Mouse (Mus musculus) brain, embryonic 14.5 days (tissue): ENCODE measurements at regions not wholly inside any gene's neighbourhood (a gene's known extent, or its start where the extent isn't known, plus 50 kb on each side); places are given as distances from the start of the nearest gene placed in this dataset.

Experiments used
- DNase-seq: peaks from one replicate; pipeline ENCODE4 v3.0.0-alpha.2; 2011; ENCODE audit warnings: low read depth
- CTCF ChIP-seq: fragments of 200-500 bp; IDR thresholded peaks from 2 replicates; pipeline ENCODE4 v1.5.1; 2012; ENCODE audit warnings: inconsistent platforms, mild to moderate bottlenecking, moderate library complexity, borderline replicate concordance; ENCODE audit not compliant: insufficient read depth, insufficient read length; ENCODE audit errors: extremely low read depth
- POLR2A ChIP-seq: fragments of 200-500 bp; IDR thresholded peaks from 2 replicates; pipeline ENCODE4 v1.6.1; 2012; ENCODE audit warnings: mild to moderate bottlenecking, inconsistent platforms, borderline replicate concordance; ENCODE audit not compliant: poor library complexity, insufficient read depth, insufficient read length, severe bottlenecking; ENCODE audit errors: extremely low read depth

DNA sequence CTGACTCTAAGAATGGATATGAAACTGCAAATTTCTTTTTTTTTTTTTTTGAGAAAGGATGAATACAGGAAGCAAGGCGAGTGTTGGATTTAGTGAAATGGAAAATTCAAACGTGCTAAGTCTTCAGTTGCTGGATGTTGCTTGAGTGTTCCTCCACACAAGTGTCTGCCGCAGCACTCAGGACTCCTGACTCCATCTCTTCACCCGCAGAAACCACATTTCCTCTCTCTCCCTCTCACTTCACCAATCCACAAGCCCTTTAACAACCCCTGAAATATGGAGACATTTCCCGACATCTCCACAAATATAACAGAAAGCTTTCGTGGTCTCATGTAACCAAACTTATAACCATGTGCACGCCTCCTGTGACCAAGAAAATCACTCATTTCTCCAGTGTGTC is 249.7 kb upstream of the Erbb4 start:
- no peak for DNase-seq
- TF ChIP-seq CTCF (no peak), POLR2A (no peak)

DNA sequence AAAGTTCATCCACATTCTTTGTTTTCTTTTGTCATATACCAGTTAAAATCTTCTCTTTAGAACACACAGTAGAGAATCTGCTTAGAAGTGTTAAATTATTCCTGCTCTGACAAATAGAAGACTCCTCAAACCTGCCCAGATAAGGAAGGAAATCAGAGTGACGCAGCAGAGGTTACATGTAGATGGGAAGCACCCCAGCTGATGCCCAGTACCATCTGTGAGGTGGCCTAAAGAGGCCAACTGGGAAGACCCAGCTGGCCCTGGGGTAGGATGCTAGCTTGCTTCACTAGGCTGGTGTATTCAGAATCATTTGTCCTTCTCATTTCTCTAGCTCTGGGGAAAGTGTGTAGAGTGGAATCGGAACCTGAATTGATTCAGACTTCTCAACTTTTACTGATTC is 242.6 kb upstream of the Erbb4 start:
- no peak for DNase-seq
- TF ChIP-seq POLR2A (no peak), CTCF (no peak)

DNA sequence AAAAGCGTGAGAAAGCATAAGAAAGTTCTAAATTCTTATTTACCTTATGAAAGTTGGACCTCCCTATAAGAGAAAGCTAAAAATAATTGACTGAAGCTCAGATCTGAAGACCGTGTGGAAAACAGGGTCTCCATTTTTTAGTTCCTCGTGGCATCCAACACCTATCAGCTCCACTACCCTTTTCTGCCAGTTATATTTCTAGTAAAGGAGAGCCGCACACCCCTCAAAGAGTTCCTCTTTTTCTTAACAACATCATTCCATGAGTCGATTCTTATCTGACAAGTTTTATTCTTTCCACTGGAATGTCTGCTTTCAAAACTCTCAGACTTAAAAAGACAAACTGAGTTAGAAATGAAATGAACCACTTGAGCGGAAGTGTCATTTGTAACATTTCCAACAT is 242.0 kb upstream of the Erbb4 start:
- DNase-seq, result no peak
- no peak for TF ChIP-seq CTCF
- TF ChIP-seq POLR2A, result no peak

DNA sequence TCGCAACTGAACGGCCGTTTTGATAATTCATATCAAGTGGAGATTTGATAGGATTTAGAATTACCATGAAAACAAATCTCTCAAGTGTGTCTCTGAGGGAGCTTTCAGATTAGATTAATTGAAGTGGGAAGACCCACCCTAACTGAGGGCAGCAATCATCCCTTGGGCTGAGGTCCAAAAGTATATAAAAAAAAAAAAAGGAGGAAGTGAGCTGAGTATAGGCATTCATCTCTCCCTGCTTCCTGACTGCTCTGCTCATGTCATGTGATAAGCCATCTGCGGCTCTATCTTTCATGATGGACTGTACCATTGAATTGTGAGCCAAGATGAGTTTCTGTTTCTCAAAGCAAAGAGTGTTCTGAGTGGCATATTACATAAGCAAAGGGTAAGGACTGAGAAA is 234.2 kb upstream of the Erbb4 start:
- no peak for DNase-seq
- TF ChIP-seq CTCF (no peak), POLR2A (no peak)

DNA sequence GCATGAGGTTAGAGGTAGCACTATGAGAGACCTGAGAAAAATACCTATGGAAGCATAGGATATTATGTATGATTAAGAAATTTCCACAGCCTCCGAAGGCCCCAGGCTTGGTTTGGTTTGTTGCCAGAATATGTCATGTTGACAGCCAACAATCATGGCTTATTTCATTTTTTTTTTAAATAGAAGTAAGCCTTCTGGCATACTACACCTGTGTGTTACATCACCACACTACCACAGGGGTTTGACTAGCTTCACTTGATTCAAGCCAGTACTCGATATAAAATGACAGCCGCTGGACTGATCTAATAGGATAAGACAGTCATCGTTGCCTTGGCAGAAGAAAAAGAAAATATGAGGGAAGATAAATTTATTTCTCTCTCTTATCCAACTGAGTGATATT is 232.6 kb upstream of the Erbb4 start:
- no peak for DNase-seq
- TF ChIP-seq CTCF (no peak), POLR2A (no peak)

DNA sequence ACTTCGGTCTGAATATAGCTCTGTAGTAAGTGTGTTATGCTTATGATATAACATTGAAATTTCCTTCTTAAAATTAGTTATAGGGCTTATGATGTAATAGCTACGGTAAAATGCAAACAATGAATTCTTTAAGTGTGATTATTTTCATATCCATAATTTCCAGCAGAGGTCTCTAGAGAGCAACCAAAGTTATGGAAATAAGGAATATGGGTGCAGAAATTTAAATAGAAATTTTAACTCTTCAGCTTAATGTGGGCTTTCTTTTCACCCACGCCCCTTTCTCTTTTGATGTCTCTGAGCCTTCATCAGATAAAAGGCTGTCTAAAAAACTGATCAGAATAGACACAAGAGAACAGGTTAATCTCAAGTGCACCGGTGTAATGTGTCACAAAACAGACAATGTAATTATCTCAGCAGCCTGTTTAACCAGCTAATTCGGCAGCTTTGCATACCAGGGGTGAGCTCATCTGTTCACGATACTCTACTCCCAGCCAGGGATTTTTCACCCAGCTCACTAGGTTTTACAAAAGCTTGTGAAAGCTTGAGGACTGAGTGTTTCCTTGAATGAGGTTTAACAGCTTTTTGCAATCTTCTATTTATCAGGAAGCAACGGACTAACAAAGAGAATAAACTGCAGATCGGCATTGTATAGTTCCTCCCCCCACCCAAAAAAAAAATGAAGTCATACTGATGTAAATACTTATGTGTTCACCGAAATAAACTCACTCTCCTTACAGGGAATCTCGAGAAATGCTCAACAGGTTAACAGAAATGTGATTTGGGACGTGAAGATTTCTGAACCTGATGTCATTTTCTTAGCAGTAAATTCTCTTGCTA is 223.8 kb upstream of the Erbb4 start:
- DNase-seq, result peak; percentile 65
- TF ChIP-seq POLR2A, result no peak
- no peak for TF ChIP-seq CTCF

DNA sequence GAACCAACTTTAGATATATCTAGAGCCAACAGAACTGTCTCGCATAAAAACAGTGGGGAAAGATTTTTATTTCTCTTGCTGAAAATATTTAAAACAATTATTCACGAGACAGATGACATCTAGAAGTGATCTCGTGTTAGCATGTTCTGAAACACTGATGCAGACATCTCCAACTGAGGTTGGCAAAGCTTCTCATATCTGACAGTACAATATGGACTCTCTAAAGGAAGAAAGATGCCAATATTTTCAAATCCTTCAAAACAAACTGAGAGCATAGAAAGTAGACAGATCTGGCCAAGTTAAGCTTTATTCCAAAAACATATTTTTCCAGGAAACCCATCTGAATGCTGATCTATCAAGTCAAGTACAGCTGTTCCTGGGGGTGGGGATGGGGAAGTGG is 221.5 kb upstream of the Erbb4 start:
- DNase-seq, result peak; percentile 49
- no peak for TF ChIP-seq POLR2A
- no peak for TF ChIP-seq CTCF

DNA sequence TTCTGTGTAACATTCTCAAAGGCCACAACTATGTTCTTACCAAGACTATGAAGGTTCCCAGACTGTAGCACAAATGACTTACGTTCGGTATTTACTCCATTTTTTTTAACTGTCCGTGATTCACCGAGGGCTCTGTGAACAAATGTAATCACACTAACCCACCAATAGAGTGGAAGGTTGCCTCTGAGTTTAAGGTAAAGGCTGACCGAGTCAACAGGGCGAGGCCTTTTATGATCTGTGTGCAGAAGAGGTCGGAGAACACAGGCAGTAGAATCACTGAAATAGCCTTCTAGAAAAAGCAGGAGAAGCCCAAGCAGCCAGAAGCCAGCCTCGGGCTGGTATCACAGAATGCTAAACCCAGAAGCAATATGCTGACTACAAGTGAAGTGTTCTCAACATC is 218.9 kb upstream of the Erbb4 start:
- TF ChIP-seq POLR2A, result no peak
- no peak for TF ChIP-seq CTCF
- DNase-seq, result no peak

DNA sequence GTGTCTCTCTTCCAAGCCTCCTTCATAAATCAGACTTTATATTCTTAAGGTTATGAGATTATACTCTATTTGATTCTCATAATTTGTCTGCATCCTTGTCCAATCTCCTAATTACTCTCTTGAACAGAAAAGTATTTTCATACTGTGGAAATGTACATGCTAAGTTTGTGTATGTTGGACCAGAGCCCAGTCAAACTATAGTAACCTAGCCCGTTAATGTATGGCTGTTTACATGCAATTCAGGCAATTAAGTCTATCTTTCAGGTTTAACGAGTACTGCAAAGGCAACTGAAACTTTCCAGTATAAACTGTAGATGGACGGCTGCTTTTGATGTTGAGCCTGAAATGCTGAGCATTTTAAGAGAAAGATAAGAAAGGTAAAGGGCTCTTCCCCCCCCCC is 211.7 kb upstream of the Erbb4 start:
- TF ChIP-seq CTCF, result no peak
- TF ChIP-seq POLR2A, result no peak
- no peak for DNase-seq

DNA sequence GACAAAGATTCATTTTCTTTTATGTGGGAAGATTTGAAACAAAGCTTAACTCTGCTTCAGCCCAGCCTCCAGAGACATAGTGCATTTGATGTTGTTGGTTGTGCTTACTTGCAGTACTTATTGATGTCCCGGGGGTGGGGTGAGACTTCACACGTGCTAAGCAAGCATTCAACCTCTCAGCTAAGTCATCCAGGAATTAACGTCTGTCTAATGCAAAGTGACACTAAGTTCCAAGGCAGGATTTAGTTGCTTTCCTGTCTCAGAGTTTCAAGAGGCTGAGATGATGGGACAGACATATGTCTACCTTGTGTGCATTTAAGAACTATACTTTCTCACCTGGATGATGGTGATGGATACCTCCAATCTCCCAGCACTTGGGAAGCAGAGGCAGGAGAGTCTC is 189.0 kb upstream of the Erbb4 start:
- TF ChIP-seq CTCF, result no peak
- TF ChIP-seq POLR2A, result no peak

DNA sequence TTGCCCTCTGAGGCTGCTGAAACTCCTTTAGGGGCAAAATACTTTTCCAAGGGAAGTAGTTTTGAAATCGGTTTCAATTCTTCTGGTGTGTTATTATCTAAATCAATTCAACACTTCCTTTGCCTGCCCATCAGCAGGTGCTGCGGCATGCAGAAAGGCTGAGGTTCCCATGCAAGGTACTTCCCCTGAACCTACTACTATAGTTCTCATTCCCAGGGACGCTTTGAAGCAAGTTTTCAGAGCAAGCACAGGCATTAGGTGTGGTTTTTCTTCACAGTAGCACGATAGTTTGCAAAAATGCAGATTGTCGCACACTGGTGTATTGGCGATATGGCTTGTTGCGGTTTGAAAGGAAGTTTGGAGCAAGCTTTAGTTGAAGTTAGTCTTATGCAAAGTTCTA is 183.5 kb upstream of the Erbb4 start:
- TF ChIP-seq CTCF, result no peak
- no peak for TF ChIP-seq POLR2A
- DNase-seq, result no peak

More for the DNA sequence above, 189.0 kb upstream of the Erbb4 start:
- DNase-seq, result no peak

DNA sequence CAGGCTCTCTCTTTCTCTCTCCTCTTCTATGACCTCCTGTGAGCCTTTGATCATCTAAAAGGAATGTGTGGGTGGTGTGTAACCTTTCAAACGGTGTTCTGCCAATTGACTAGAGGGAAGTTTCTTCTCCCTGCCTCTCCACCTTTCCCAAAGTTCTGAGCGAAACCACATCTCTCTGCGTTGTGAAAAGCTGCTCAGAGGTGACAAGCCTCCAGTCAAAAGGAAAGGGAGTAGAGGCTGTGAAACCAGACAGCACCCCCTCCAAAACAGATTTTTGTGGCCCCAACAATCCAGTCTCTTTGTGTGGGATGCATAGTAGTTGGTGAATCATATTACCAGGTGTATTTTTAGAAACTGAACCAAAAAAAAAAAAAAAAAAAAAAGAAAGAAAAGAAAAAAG is 178.5 kb upstream of the Erbb4 start:
- DNase-seq, result no peak
- no peak for TF ChIP-seq POLR2A
- no peak for TF ChIP-seq CTCF

DNA sequence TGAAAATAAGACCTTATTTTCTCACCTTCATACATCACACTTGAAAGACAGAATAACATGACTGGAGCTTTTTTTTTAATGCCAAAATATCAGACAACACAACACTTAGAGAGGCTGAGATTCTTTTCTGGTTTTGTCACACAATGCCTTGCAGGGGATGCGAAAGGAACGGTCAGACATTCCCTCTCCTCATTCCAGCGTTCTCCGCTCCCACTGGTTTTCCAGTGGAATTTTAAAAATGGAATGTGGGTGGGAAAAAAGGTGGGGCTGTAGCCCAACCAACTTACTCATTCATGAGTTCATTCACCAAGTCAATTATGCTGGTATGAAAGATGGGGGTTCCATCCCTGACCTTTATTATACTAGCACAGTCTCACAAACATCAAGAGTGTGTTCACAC is 169.6 kb upstream of the Erbb4 start:
- no peak for DNase-seq
- no peak for TF ChIP-seq CTCF
- TF ChIP-seq POLR2A, result no peak

DNA sequence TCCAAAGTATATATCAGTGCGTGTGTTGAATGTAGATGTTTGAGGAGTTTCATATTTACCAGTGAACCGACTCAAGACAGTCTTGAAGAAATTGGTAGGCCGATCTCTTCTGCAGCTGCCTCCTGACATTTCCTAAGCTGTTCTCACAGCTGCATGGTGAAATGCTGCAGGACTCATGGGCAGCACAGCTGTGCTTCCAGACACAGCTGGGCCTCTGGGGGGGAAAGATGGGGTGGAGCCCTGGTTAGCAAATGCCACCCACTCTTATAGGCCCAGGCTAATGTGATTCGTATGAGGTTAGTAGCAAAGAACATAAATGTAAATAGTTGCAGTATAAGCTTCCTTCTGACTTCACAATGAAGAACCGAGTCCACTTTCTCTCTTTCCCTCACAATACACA is 139.8 kb upstream of the Erbb4 start:
- no peak for DNase-seq
- no peak for TF ChIP-seq CTCF
- TF ChIP-seq POLR2A, result no peak
